Mouse (Mus musculus): ENCODE data around the gene Pitpnm3. TPM values are rescaled to one million over a fixed set of nuclear protein-coding genes. Genes with fewer than 3 reads are reported as not detected.

Pitpnm3 gene
- polyA plus RNA-seq, 1 experiment from 2014 or later = 0.68 TPM

DNA sequence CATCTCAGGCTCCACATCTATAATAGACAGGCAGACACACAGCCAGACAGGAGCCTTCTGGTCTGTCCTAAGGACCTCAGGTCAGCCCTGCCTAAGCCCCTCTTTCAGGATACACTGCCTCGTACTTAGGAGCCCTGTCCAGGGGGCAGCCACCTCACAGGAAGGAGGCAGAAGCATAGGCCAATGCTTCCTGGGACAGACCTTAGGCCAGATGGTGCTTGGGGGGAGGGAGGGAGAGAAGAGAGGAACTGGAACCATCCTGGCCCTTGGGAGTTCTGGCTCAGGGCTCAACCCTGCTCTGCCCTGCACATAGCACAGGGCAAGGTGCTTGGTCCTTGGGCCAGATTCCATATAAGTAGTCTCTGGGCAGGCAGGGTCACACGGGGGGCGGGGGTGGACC lies 9.8 kb downstream of the Pitpnm3 start:
- no peak for ATAC-seq
- no peaks in the 10 kb centered on the region for H3K27me3 ChIP-seq (replicated peaks; ENCODE audit: control insufficient read depth, insufficient read depth, low read length)
- no peak overlapping the region for H3K4me3 ChIP-seq (ENCODE audit: low read depth, low read length)
- H3K9ac ChIP-seq (ENCODE audit: low read depth, low read length) = no peak overlapping the region
- no peaks in the 10 kb centered on the region for H3K4me1 ChIP-seq (replicated peaks; ENCODE audit: control insufficient read depth, insufficient read depth, low read length)
- TF ChIP-seq CTCF (IDR thresholded peaks at IDR 0.05; ENCODE audit: low read depth) = no peak
- H3K27ac ChIP-seq (ENCODE audit: low read depth, low read length) = no peak overlapping the region
- WGBS = 68% methylated on average over 3 of the region's 3 CpGs
- no peaks in the 10 kb centered on the region for H3K36me3 ChIP-seq (ENCODE audit: control insufficient read depth, insufficient read depth)
- no peak overlapping the region for H3K4me2 ChIP-seq (replicated peaks; ENCODE audit: low read depth)
- H3K9me3 ChIP-seq (ENCODE audit: control insufficient read depth) = no peaks in the 10 kb centered on the region

DNA sequence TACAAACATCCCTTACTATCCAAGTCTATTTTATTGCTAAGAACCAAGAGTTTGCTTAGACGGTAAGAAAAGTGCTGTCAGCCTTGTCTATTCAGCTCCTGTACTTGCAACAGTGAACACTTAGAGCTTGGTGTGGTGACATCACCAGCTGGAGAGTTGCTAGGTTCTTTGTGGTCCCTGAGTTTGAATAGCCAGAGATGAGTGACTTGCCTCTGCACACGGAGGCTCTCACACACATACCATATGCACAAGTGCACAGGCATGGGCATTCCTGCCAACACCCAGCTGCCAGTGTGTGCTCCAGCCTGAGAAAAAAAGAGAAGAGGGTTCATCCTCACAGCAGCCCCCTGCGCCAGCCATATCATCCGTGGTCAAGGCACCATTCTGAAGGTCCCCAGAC lies 12.0 kb downstream of the Pitpnm3 start:
- no peak overlapping the region for H3K4me3 ChIP-seq (ENCODE audit: low read depth, low read length)
- no peak overlapping the region for H3K4me2 ChIP-seq (replicated peaks; ENCODE audit: low read depth)
- no peak overlapping the region for H3K9ac ChIP-seq (ENCODE audit: low read depth, low read length)
- no peaks in the 10 kb centered on the region for H3K9me3 ChIP-seq (ENCODE audit: control insufficient read depth)
- ATAC-seq = no peak
- no peaks in the 10 kb centered on the region for H3K36me3 ChIP-seq (ENCODE audit: control insufficient read depth, insufficient read depth)
- no peak overlapping the region for H3K27ac ChIP-seq (ENCODE audit: low read depth, low read length)
- no peaks in the 10 kb centered on the region for H3K27me3 ChIP-seq (replicated peaks; ENCODE audit: control insufficient read depth, insufficient read depth, low read length)
- WGBS = 72% methylated on average over 4 of the region's 4 CpGs
- TF ChIP-seq CTCF (IDR thresholded peaks at IDR 0.05; ENCODE audit: low read depth) = no peak
- no peaks in the 10 kb centered on the region for H3K4me1 ChIP-seq (replicated peaks; ENCODE audit: control insufficient read depth, insufficient read depth, low read length)

DNA sequence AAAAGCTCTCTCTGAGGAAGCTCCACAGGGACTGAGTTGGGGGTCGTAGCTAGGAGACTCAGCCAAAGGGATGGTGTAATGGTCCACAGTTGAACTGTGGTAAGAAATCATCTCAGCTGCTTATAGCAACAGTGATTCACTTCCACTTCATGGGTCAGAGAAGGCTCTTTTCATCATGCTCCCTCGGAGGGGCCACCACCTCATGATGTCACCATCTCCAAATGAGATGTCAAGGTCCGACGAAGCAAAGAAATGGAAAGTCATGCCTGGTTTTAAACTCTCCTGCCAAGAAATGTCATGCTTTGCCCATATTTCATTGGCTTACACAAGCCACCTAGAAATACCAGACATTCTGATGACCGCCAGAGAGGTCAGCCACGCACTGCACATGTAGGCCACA lies 15.2 kb downstream of the Pitpnm3 start:
- Histone ChIP-seq H3K9ac (ENCODE audit: low read depth, low read length) (no peak overlapping the region), H3K9me3 (ENCODE audit: control insufficient read depth) (no peaks in the 10 kb centered on the region), H3K27ac (ENCODE audit: low read depth, low read length) (no peak overlapping the region), H3K36me3 (ENCODE audit: control insufficient read depth, insufficient read depth) (no peaks in the 10 kb centered on the region), H3K4me1 (replicated peaks; ENCODE audit: control insufficient read depth, insufficient read depth, low read length) (no peaks in the 10 kb centered on the region), H3K4me2 (replicated peaks; ENCODE audit: low read depth) (no peak overlapping the region), H3K4me3 (ENCODE audit: low read depth, low read length) (no peak overlapping the region), H3K27me3 (replicated peaks; ENCODE audit: control insufficient read depth, insufficient read depth, low read length) (no peaks in the 10 kb centered on the region)
- TF ChIP-seq CTCF (IDR thresholded peaks at IDR 0.05; ENCODE audit: low read depth) = 0 out of 2 replicates have a peak, but pooled peaks have one; percentile 8
- whole genome bisulfite sequencing = 87% methylated on average over 6 of the region's 6 CpGs
- ATAC-seq = no peak

DNA sequence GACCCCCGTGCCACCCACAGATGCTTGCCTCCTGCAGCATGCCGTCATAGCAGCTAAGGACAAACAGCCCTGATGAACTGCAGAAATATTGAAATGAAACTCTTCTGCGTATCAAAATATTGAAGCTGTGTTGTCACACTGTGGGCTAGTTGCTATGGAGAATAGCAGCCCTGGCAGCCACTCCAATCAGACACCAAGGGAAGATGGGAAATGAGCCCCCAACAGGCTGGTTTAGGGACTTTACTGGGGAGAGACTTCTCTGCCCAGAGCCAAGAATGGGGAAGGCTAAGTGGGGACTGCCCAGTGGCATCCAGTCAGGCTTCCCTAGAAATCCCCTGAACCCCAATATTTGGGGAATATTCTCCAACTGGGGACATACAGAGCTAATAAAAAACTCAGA lies 16.9 kb downstream of the Pitpnm3 start:
- Histone ChIP-seq H3K36me3 (ENCODE audit: control insufficient read depth, insufficient read depth) (no peaks in the 10 kb centered on the region), H3K4me1 (replicated peaks; ENCODE audit: control insufficient read depth, insufficient read depth, low read length) (no peaks in the 10 kb centered on the region), H3K27ac (ENCODE audit: low read depth, low read length) (no peak overlapping the region), H3K4me2 (replicated peaks; ENCODE audit: low read depth) (no peak overlapping the region), H3K9ac (ENCODE audit: low read depth, low read length) (no peak overlapping the region), H3K4me3 (ENCODE audit: low read depth, low read length) (no peak overlapping the region), H3K9me3 (ENCODE audit: control insufficient read depth) (no peaks in the 10 kb centered on the region), H3K27me3 (replicated peaks; ENCODE audit: control insufficient read depth, insufficient read depth, low read length) (no peaks in the 10 kb centered on the region)
- WGBS = 85% methylated on average over 3 of the region's 3 CpGs
- no peak for TF ChIP-seq CTCF (IDR thresholded peaks at IDR 0.05; ENCODE audit: low read depth)
- ATAC-seq = no peak

DNA sequence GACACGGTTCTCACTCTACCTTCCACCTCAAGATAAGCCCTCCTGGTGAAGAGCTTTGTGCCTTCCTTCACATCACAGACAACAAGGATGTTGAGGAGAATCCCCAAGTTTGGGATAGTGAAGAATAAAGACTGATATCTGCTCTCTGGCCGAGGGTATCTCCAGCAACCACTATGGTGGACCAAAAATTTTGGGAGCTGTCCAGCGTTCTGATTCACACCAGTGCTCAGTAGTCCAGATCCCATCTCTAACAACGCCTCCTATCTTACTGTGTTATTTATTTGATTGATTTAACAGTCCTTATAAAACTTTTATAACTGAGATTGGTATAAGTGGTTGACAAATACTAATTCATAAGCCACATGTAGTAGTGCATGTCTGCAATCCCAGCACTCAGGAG lies 22.3 kb downstream of the Pitpnm3 start:
- no peaks in the 10 kb centered on the region for H3K36me3 ChIP-seq (ENCODE audit: control insufficient read depth, insufficient read depth)
- H3K27me3 ChIP-seq (replicated peaks; ENCODE audit: control insufficient read depth, insufficient read depth, low read length) = no peaks in the 10 kb centered on the region
- H3K27ac ChIP-seq (ENCODE audit: low read depth, low read length) = no peak overlapping the region
- WGBS = 57% methylated on average over 4 of the region's 4 CpGs
- ATAC-seq = no peak
- no peaks in the 10 kb centered on the region for H3K4me1 ChIP-seq (replicated peaks; ENCODE audit: control insufficient read depth, insufficient read depth, low read length)
- no peaks in the 10 kb centered on the region for H3K9me3 ChIP-seq (ENCODE audit: control insufficient read depth)
- TF ChIP-seq CTCF (IDR thresholded peaks at IDR 0.05; ENCODE audit: low read depth) = no peak
- no peak overlapping the region for H3K4me3 ChIP-seq (ENCODE audit: low read depth, low read length)
- no peak overlapping the region for H3K9ac ChIP-seq (ENCODE audit: low read depth, low read length)
- H3K4me2 ChIP-seq (replicated peaks; ENCODE audit: low read depth) = no peak overlapping the region

DNA sequence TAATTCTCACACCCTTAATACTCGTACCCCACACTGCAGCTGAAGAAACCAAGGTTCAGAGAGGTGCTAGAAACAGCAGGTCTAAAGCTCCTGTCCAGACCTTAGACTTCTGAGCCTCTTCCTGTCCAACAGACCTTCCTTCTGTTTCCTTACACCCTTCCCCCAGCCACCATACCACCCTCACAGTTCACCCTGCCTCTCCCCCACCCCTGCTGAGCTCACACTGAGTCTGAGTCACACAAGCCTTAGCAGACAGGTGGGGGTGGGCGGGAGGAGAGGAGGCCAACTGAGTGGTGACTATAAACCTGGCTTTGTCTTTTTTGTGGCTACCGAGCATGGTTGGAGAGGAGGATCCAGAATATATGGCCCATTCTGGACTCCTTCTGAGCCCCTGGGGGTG lies 24.9 kb downstream of the Pitpnm3 start:
- Histone ChIP-seq H3K9me3 (ENCODE audit: control insufficient read depth) (no peaks in the 10 kb centered on the region), H3K36me3 (ENCODE audit: control insufficient read depth, insufficient read depth) (no peaks in the 10 kb centered on the region), H3K27me3 (replicated peaks; ENCODE audit: control insufficient read depth, insufficient read depth, low read length) (no peaks in the 10 kb centered on the region), H3K9ac (ENCODE audit: low read depth, low read length) (no peak overlapping the region), H3K27ac (ENCODE audit: low read depth, low read length) (no peak overlapping the region), H3K4me3 (ENCODE audit: low read depth, low read length) (no peak overlapping the region), H3K4me1 (replicated peaks; ENCODE audit: control insufficient read depth, insufficient read depth, low read length) (no peaks in the 10 kb centered on the region), H3K4me2 (replicated peaks; ENCODE audit: low read depth) (no peak overlapping the region)
- TF ChIP-seq CTCF (IDR thresholded peaks at IDR 0.05; ENCODE audit: low read depth) = no peak
- 43% methylated on average over 3 of the region's 3 CpGs for WGBS
- ATAC-seq = no peak

DNA sequence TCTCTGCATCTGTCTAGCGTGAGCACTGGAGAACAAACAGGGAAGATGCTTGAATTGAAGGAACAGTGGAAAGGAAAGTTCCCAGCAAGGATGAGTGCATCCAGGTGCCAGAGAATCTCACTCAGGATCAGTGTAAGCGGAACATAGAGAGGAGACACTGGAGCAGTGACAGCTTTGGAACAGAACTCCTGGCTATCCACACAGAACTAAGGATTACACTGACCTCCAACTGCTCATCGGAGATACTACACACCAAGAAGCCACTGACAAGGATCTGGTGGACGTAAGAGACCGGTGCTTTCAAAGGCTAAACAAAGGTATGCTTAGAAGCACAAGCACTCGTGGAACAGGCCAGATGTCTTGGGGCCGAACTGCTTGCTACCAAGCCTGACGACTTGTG lies 31.4 kb downstream of the Pitpnm3 start:
- Histone ChIP-seq H3K9me3 (ENCODE audit: control insufficient read depth) (no peaks in the 10 kb centered on the region), H3K27ac (ENCODE audit: low read depth, low read length) (no peak overlapping the region), H3K4me3 (ENCODE audit: low read depth, low read length) (no peak overlapping the region), H3K4me2 (replicated peaks; ENCODE audit: low read depth) (no peak overlapping the region), H3K4me1 (replicated peaks; ENCODE audit: control insufficient read depth, insufficient read depth, low read length) (no peaks in the 10 kb centered on the region), H3K36me3 (ENCODE audit: control insufficient read depth, insufficient read depth) (no peaks in the 10 kb centered on the region), H3K27me3 (replicated peaks; ENCODE audit: control insufficient read depth, insufficient read depth, low read length) (no peaks in the 10 kb centered on the region), H3K9ac (ENCODE audit: low read depth, low read length) (no peak overlapping the region)
- no peak for TF ChIP-seq CTCF (IDR thresholded peaks at IDR 0.05; ENCODE audit: low read depth)
- WGBS = 74% methylated on average over 8 of the region's 8 CpGs
- no peak for ATAC-seq
